Mouse (Mus musculus) liver, postnatal 0 days (tissue): ENCODE data around the gene Klhl33. TPM values are rescaled to one million over a fixed set of nuclear protein-coding genes. Genes with fewer than 3 reads are reported as not detected.

Experiments
- ATAC-seq: fragments of 200-750 bp; cut with Nextera tagmentation; 2 replicates; pipeline ENCODE4 v1.8.0; 2017; ENCODE audit warnings: mild to moderate bottlenecking, moderate library complexity
- DNase-seq: peaks from one replicate; pipeline ENCODE4 v3.0.0-alpha.2; 2016
- H3K27ac ChIP-seq: fragments of 300-500 bp; sonication (generic); 2 replicates; pipeline ENCODE4 v1.5.1; 2014; ENCODE audit warnings: antibody characterized with exemption, moderate library complexity, mild to moderate bottlenecking, low read depth
- H3K27me3 ChIP-seq: fragments of 300-500 bp; sonication (generic); 2 replicates; pipeline ENCODE4 v1.6.1; 2014; ENCODE audit warnings: low read length, control low read depth, mixed read lengths; ENCODE audit not compliant: insufficient read depth
- H3K36me3 ChIP-seq: fragments of 300-500 bp; sonication (generic); replicated peaks from 2 replicates; pipeline ENCODE4 v1.6.1; 2014; ENCODE audit warnings: mild to moderate bottlenecking, control low read depth, low read length, moderate library complexity, mixed read lengths; ENCODE audit not compliant: insufficient read depth
- H3K4me1 ChIP-seq: fragments of 300-500 bp; sonication (generic); 2 replicates; pipeline ENCODE4 v1.6.1; 2014; ENCODE audit warnings: antibody characterized with exemption, mild to moderate bottlenecking, control low read depth; ENCODE audit not compliant: insufficient read depth
- H3K4me2 ChIP-seq: fragments of 300-500 bp; sonication (generic); 2 replicates; pipeline ENCODE4 v1.6.1; 2014; ENCODE audit warnings: low read depth, mild to moderate bottlenecking, low read length, moderate library complexity, mixed read lengths
- H3K4me3 ChIP-seq: fragments of 300-500 bp; sonication (generic); 2 replicates; pipeline ENCODE4 v1.5.1; 2014; ENCODE audit warnings: low read depth, low read length
- H3K9ac ChIP-seq: fragments of 300-500 bp; sonication (generic); replicated peaks from 2 replicates; pipeline ENCODE4 v1.6.1; 2014; ENCODE audit warnings: mild to moderate bottlenecking, moderate library complexity
- H3K9me3 ChIP-seq: fragments of 300-500 bp; sonication (generic); 2 replicates; pipeline ENCODE4 v1.6.1; 2016; ENCODE audit warnings: mild to moderate bottlenecking, control low read depth, low read length, mixed read lengths
- CTCF ChIP-seq: sonication (generic); IDR thresholded peaks from 2 replicates; pipeline ENCODE4 v1.5.1; 2016; ENCODE audit warnings: antibody characterized with exemption, low read depth
- EP300 ChIP-seq: IDR thresholded peaks from 2 replicates; pipeline ENCODE4 v1.6.1; 2016; ENCODE audit warnings: antibody characterized with exemption, low read depth, mild to moderate bottlenecking
- WGBS: fragments of 180-500 bp; shearing (Covaris S2); extraction: QIAGEN DNeasy Blood & Tissue Kit; methylation state at CpG from one replicate; pipeline ENCODE4 v1.1.7; 2014; ENCODE audit not compliant: insufficient replicate concordance; 5-methylcytosine and 5-hydroxymethylcytosine counted together
- polyA plus RNA-seq: library from polyadenylated mRNA; unstranded; fragments of >200 nt; fragmentation: Nextera tagmentation; extraction: Ambion mirVana; gene quantifications from 2 replicates; pipeline ENCODE4 v1.2.1, GENCODE M21; 2015

The Klhl33 gene
- polyA plus RNA-seq, 1 experiment from 2014 or later = 0.13 TPM

DNA sequence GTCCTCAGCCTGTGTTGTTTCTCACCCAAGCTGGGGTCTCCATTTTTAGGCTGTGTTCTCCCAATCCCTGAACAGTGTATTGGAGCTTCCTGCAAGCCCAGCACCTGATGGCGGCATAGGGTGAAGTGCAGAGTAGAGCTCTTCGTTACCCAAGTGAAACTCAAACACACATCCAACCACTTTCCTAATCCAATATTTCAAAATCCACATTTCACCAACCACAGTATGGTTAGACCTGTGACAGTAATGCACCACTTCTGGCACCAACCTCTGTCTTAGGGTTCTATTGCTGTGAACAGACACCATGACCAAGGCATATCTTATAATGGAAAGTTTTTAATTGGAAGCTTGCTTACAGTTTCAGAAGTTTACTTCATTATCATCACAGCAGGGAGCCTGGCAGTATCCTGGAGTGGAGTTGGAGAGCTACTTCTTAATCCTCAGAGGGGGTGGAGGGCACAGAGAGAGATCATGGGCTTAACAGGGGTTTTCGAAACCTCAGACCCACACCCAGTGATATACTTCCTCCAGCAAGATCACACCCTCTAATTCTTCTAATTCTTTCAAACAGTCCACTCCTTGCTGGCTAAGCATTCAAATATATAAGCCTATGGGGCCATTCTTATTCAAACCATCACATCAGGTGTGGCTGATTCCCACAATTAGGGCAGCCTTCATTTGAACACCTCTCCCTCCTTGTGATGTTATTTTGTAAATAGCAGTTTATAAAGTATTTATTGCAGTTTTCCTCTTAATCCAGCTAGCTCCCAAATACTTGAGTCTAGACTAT is 41.0 kb upstream of the Klhl33 start:
- 71% methylated on average over 3 of the region's 3 CpGs for WGBS
- no peak overlapping the region for H3K9ac ChIP-seq
- no peak for DNase-seq
- no peaks in the 10 kb centered on the region for H3K4me1 ChIP-seq
- peak overlapping the region; percentile 18; the same call in 1 of the 2 replicates for H3K4me2 ChIP-seq
- no peak overlapping the region for H3K27ac ChIP-seq
- H3K36me3 ChIP-seq = no peaks in the 10 kb centered on the region
- no peaks in the 10 kb centered on the region for H3K27me3 ChIP-seq
- TF ChIP-seq EP300 = no peak
- TF ChIP-seq CTCF = no peak
- 0 out of 2 replicates have a peak overlapping the region, but pooled peaks have one; percentile 6 for H3K4me3 ChIP-seq
- H3K9me3 ChIP-seq = no peaks in the 10 kb centered on the region
- no peak for ATAC-seq

DNA sequence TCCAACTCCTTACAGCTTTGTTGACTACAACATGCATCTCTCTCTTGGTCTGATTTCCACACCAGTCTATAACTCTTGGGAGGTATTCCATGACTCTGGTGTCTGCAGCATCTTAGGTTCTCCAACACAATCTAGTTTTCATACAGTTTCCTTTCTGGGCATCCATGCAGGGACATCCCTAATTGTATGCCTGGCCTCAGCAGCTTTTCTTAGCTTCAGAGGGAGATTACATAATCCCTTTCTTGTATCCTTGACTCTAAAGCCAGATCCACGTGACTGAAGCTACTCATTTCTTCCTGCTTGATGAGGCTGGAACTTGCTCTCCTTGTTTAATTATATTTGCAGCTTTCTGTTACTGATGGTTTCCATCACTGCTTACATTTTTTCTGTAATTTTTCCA is 39.3 kb upstream of the Klhl33 start:
- Histone ChIP-seq H3K4me2 (no peak overlapping the region), H3K36me3 (no peaks in the 10 kb centered on the region), H3K27ac (no peak overlapping the region), H3K4me1 (peaks cover 5% of the 10 kb centered on the region), H3K9me3 (no peaks in the 10 kb centered on the region), H3K9ac (no peak overlapping the region), H3K4me3 (no peak overlapping the region), H3K27me3 (no peaks in the 10 kb centered on the region)
- no peak for ATAC-seq
- TF ChIP-seq CTCF (no peak), EP300 (no peak)
- 47% methylated on average over 1 of the region's 1 CpGs for WGBS
- no peak for DNase-seq

DNA sequence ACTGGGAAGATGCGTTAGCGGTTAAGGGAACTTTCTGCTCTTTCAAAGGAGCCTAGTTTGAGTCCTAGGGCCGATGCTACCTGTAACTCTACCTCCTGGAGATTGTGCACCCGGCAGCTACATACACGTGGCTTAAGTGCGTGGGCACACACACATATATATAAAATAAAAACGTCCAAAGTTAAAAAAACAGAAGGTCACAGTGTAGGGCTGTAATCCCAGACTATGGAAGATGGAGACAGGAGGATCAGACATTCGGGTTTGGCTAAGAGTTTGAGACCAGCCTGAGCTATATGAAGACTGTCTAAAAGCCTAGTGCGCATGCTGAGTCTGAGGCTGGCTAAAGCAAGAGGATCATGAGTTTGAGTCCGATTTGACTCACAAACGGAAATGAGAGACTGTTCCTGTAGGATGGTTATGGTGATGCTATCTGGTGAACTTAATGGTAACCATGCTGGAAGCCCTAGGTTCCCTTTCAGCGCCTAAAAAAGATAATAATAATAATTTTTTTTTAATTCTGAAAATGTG is 34.2 kb upstream of the Klhl33 start:
- Histone ChIP-seq H3K27me3 (no peaks in the 10 kb centered on the region), H3K4me2 (peak overlapping the region; percentile 84), H3K4me3 (peak overlapping the region; percentile 89), H3K9me3 (no peaks in the 10 kb centered on the region), H3K27ac (peak overlapping the region; percentile 84), H3K36me3 (peaks cover 29% of the 10 kb centered on the region), H3K9ac (peak overlapping the region; percentile 61), H3K4me1 (peaks cover 20% of the 10 kb centered on the region)
- DNase-seq (no peak), ATAC-seq (no peak)
- TF ChIP-seq EP300 (no peak; the same call in 1 of the 2 replicates), CTCF (no peak)
- 14% methylated on average over 12 of the region's 12 CpGs for WGBS

DNA sequence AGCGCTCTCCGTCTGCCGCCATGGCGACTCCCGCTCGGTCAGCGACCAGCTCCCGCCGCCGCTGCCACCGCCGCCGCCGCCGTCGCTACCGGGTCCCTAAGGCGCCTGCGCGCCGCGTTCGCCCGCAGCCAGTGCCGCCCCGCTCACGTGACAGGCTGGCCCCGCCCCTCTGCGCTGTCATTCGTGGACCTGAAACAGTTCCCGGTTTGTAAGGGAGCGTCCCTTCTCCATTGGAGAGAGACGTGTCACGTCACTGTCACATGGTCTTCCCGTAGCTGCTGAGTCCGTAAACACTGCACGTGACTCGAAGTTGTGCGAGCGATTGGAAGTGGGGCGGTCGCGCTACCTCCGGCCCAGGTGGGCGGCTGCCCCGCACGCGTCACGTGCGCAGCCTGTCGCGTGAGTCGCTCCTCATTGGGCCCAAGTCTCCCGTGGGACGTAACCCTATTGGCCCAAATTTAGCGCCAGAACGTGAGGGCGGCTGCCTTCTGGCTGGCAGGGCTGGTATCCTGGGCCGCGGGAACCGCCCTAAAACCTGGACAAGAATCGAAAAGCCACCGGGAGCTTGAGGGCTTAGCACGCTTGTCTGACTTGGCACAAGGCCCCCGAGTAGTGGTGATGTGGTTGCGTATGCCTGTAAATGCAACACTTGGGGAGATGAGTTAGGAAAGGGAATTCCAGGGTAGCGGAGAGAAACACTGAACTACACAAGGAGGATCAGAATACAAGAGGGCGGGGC is 33.6 kb upstream of the Klhl33 start, which contains the start of the genes Pip4p1 and Pnp:
Gene Pip4p1 (minus strand): TSS at position 103 of the 739 bp plus-strand sequence.
Gene Pnp (plus strand): TSS at position 329 of the 739 bp plus-strand sequence.
- Histone ChIP-seq H3K36me3 (peaks cover 35% of the 10 kb centered on the region), H3K4me3 (peak within 1 kb of the TSS; percentile 89), H3K27me3 (no peaks in the 10 kb centered on the region), H3K4me2 (peak within 1 kb of the TSS; percentile 84), H3K9me3 (no peaks in the 10 kb centered on the region), H3K9ac (peak within 1 kb of the TSS; percentile 96), H3K27ac (peak within 1 kb of the TSS; percentile 99), H3K4me1 (peaks cover 20% of the 10 kb centered on the region)
- WGBS = under 1% methylated on average over 63 of the region's 68 CpGs
- peak; percentile 99 for DNase-seq
- peak; percentile 48; the same call in 1 of the 2 replicates for TF ChIP-seq EP300
- TF ChIP-seq CTCF = no peak
- ATAC-seq = peak; percentile 98

DNA sequence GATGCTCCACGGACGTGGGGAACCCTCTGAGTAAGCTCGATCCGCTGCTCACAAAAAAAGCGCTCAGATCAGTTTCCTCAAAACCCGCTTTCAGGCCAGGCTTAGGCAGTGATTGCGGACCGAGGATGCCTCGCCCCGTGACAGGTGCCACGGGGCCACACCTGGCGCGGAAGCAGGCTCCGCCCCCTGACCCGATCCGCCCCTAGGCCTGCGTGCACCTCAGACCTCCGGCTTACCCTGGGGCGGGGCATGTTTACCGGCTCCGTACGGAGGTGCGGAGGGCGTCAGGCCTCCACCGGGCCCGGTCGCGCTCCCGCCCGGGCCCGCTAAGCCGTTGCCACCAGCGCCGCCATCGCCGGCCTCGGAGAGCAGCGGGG is 33.1 kb upstream of the Klhl33 start:
- WGBS = 0% methylated on average over 38 of the region's 38 CpGs
- peak; percentile 64 for ATAC-seq

DNA sequence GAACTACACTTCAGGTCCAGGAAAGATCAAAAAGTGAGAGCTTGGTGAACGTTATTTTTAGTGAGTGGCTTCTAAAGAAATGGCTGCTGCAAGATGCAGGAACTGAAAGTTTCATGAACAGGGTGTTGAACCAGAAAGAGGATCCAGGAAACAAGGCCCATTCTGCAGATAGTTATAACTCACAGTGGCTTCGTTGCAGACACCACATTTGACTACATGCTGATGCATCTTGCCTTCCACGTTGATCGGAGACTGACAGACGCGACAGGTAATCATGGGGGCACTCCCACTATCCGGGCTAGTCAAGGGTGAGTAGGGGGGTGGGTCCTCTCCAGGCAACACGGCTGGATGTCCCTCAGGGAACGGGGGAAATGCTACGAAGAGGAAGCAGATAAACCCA is 32.6 kb upstream of the Klhl33 start:
- no peak for TF ChIP-seq EP300
- TF ChIP-seq CTCF = no peak
- Histone ChIP-seq H3K36me3 (peaks cover 35% of the 10 kb centered on the region), H3K4me1 (peaks cover 21% of the 10 kb centered on the region), H3K27me3 (no peaks in the 10 kb centered on the region), H3K27ac (peak overlapping the region; percentile 99), H3K4me2 (peak overlapping the region; percentile 84), H3K4me3 (peak overlapping the region; percentile 89), H3K9ac (peak overlapping the region; percentile 96), H3K9me3 (no peaks in the 10 kb centered on the region)
- 8% methylated on average over 10 of the region's 10 CpGs for WGBS
- ATAC-seq (no peak), DNase-seq (no peak)

More for the DNA sequence above, 33.1 kb upstream of the Klhl33 start:
- peak overlapping the region; percentile 96 for H3K9ac ChIP-seq
- no peaks in the 10 kb centered on the region for H3K27me3 ChIP-seq
- peak; percentile 84 for DNase-seq
- H3K27ac ChIP-seq = peak overlapping the region; percentile 99
- H3K36me3 ChIP-seq = peaks cover 35% of the 10 kb centered on the region
- H3K4me1 ChIP-seq = peaks cover 20% of the 10 kb centered on the region
- H3K4me2 ChIP-seq = peak overlapping the region; percentile 84
- H3K9me3 ChIP-seq = no peaks in the 10 kb centered on the region
- no peak for TF ChIP-seq CTCF
- no peak for TF ChIP-seq EP300
- H3K4me3 ChIP-seq = peak overlapping the region; percentile 89
